11 mouse cellular contexts compared by ENCODE assay signal in the genomic region with DNA sequence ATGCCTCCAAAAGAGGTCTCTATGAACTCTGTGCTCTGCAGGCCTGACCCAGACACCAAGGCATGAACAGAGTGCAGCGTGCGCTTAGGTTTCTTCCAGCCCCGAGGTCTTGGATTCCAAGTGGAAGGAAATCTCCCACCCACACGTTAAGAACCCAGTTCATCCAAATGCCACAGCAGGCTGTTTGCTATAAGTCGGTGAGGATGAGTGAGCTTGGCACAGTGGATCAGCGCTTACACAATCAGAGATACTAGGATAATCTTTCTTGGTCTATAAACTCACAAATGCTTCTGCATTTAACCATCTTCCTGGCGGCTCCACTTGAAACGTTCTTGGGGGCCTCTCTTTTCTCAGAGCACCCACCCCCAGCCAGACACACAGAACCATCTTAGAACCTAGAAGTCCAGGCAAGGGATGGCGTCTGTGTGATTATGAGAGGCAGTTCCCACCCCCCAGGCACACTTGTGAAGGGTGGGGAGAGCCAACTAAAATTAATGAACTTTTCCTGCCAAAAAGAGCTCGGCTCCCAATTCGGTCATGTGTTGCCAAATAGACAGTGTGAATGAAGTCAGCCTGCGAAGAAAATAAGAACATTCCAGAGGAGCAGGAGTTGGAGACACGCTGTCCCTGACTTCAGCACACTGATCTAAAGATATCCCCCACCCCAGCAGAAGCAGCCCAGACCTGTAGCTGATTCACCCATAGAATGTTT.
DNase-seq lines count a peak whose midpoint lies in the region; ATAC-seq and TF ChIP-seq lines count a peak whose summit lies in the region.
"Had no signal": no experiment of that assay in that cellular context is flagged by ENCODE, and none has a peak within 500 bp of the region (broad histone marks: within the 10 kb centered on the region; RNA-seq: fewer than 3 reads in every experiment).

No protein-coding gene starts in this region.

- 81% methylated on average over 13 of the region's 13 CpGs for WGBS in heart, embryonic 10.5 days
- 75% methylated on average over 13 of the region's 13 CpGs for WGBS in liver, postnatal 0 days (ENCODE audit: insufficient replicate concordance)

- H3K4me1 ChIP-seq in heart, embryonic 10.5 days: peaks cover 33% of the 10 kb centered on the region
- peaks cover 34% of the 10 kb centered on the region for H3K4me1 ChIP-seq in liver, postnatal 0 days (ENCODE audit: insufficient read depth)

- H3K27me3 ChIP-seq in heart, embryonic 10.5 days (ENCODE audit: insufficient read depth, poor library complexity, severe bottlenecking): no peaks in the 10 kb centered on the region
- H3K27me3 ChIP-seq in liver, postnatal 0 days (ENCODE audit: insufficient read depth, low read length): no peaks in the 10 kb centered on the region
- H3K27me3 ChIP-seq: heart, embryonic 15.5 days had no signal

- H3K4me2 ChIP-seq in liver, postnatal 0 days (ENCODE audit: low read depth, low read length): no peak overlapping the region
- H3K4me2 ChIP-seq: heart, embryonic 15.5 days had no signal

- no peaks in the 10 kb centered on the region for H3K9me3 ChIP-seq in heart, embryonic 10.5 days
- no peaks in the 10 kb centered on the region for H3K9me3 ChIP-seq in liver, postnatal 0 days (ENCODE audit: low read length)
- H3K9me3 ChIP-seq: heart, embryonic 15.5 days had no signal

- no peak for TF ChIP-seq CTCF in liver, postnatal 0 days (IDR thresholded peaks at IDR 0.05; ENCODE audit: low read depth)

- intact Hi-C loops in left cerebral cortex, postnatal 14 days (cut with DNase I): loop anchor here (5.0 kb wide), 1 partner anchor 121 kb away; a partner anchor contains a TSS

- ATAC-seq in liver, postnatal 0 days: no peak

- DNase-seq in heart, adult 8-10 months (ENCODE audit: low spot score): peak; percentile 25
- DNase-seq in heart, embryonic 10.5 days (ENCODE audit: low spot score): no peak
- DNase-seq in testis, postnatal 14 days (ENCODE audit: low spot score): peak; percentile 41
- no peak for DNase-seq in testis, postnatal 10 days (ENCODE audit: low spot score)
- DNase-seq in left cerebral cortex, postnatal 14 days (ENCODE audit: low spot score in 2 of 2): peak; percentile 67 to 91
- no peak for DNase-seq in liver, postnatal 0 days
- no peak for DNase-seq in ovary, postnatal 36 days (ENCODE audit: low spot score)
- no peak for DNase-seq in spleen, adult 18-20 months
- DNase-seq: adrenal gland, adult 8-10 months; retina, postnatal 1 day had no signal

- H3K4me3 ChIP-seq in heart, embryonic 10.5 days: no peak overlapping the region
- H3K4me3 ChIP-seq in liver, postnatal 0 days (ENCODE audit: low read depth, low read length): no peak overlapping the region
- H3K4me3 ChIP-seq: heart, embryonic 15.5 days had no signal

- no peaks in the 10 kb centered on the region for H3K36me3 ChIP-seq in heart, embryonic 10.5 days
- H3K36me3 ChIP-seq in liver, postnatal 0 days (replicated peaks; ENCODE audit: insufficient read depth, low read length): no peaks in the 10 kb centered on the region
- H3K36me3 ChIP-seq: heart, embryonic 15.5 days had no signal

- TF ChIP-seq EP300 in liver, postnatal 0 days (IDR thresholded peaks at IDR 0.05; ENCODE audit: low read depth): no peak

- no peak overlapping the region for H3K27ac ChIP-seq in heart, embryonic 10.5 days
- no peak overlapping the region for H3K27ac ChIP-seq in liver, postnatal 0 days (ENCODE audit: low read depth)
- H3K27ac ChIP-seq: heart, embryonic 15.5 days had no signal

- no peak overlapping the region for H3K9ac ChIP-seq in liver, postnatal 0 days (replicated peaks)
- H3K9ac ChIP-seq: heart, embryonic 15.5 days had no signal

Comparison
In these comparisons a context has a peak if more than half of its experiments do, and no peak if none do; other contexts are left out.
1. DNase-seq: peak in heart, adult 8-10 months (single experiment), testis, postnatal 14 days (single experiment) and left cerebral cortex, postnatal 14 days (2 of 2); none in heart, embryonic 10.5 days (single experiment), testis, postnatal 10 days (single experiment), liver, postnatal 0 days (single experiment), ovary, postnatal 36 days (single experiment) and spleen, adult 18-20 months (0 of 2).